Mouse (Mus musculus) thymus, adult 18-20 months (tissue): ENCODE measurements at regions not wholly inside any gene's neighbourhood (a gene's known extent, or its start where the extent isn't known, plus 50 kb on each side); places are given as distances from the start of the nearest gene placed in this dataset.
A peak's percentile ranks its signal among the peaks of the same experiment; 100 is the strongest.
"Not testable (repeated sequence)": the region's sequence is repeated elsewhere in the genome, so short reads cannot be mapped to it uniquely, and the experiment has no call there.

ENCODE experiments used
- DNase-seq, 2 experiments: peaks; one replicate each; pipeline ENCODE4 v3.0.0; 2022; ENCODE audit warnings: mixed read lengths in 2 of 2

DNA sequence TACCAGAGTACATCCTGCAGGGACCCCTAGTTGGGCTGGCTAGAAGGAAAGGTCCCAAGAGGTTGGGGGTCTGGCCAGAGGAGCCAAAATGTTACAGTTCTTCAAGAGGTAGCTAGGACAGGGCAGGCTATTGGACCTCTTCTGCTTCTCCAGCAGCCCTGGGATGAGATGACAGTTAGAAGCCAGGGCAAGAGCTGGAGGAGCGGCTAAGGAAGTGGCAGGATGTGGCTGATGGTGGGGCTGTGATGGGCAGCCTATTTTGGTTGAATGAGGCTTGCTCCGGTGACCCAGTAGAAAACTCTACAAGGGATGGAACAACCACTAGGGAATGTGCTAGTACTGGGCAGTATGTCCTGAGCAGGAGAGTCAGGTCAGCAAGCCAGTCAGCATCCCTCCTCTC lies 82.8 kb downstream of the Ddx11 start:
- DNase-seq = no peak

DNA sequence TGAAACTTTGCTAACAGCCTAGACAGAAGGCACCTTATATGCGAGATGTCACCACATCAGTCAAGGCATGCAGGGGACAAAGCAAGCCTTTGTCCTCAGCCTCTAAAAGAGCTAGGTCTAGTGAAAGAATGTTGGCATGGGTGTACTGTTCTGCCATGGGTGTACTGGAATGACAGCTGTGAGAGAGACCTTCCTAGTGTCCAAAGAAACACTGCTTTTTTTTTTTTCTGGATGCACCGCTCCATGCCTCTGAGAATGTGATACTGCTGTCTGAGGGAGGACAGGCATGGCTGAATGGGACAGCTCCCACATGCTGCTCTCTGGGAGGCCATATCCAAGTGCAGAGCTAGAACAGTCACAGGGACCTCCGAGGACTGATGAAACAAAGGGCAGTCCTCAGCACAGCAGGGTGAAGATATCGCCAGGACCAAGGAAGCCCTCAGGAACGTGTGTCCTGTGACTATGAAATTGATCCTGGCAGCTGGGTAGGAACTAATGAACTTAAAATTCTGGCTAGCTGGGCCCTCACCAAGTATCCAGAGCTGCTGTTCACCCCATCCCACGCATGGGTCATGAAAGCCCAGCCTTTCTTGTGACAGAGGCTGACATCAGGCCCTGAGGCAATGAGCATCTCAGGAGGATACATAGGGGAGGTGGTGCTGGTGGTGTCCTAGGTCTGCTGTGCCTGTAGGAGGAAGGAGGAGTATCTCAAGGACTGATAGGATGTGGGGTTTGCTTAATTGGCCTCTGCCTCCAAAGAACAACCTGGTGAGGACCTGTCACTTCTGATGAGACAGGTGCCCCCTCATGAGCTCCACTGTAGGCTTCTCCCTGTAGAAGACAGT lies 84.6 kb downstream of the Ddx11 start:
- not testable (repeated sequence) for DNase-seq

DNA sequence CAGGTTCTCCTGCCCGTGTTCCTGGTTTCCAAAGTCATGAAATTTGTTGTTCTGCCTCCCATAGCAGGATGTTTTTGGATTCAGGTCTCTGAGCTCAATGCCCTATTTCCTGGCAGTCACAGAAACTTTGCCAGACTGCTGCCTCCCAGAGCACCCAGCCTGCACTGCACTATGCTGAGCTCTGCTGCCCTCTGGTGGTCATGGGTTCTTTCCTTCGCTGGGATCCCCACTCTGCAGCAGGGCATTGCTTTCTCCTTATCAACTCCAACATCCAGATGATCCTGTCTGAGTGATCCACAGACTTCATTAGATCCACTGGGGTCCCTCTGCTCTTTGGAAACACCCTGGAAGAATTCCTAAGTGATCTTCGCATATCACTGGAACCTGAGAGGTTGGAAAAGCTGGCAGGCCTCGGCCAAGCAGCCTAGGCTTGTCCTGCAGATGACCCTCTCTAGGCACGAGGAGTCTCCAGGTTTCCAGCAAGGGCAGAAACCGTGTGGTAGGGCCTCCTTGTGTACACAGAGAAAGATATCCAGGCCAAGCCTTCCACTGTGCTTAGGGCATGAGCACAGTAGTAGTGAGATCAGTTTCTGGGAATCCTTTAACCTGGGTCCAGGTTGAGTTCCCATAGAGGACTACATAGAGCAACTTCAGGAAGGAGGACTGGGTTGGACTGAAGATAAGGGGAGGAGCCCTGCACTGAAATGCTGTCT lies 85.6 kb downstream of the Ddx11 start:
- not testable (repeated sequence) for DNase-seq

DNA sequence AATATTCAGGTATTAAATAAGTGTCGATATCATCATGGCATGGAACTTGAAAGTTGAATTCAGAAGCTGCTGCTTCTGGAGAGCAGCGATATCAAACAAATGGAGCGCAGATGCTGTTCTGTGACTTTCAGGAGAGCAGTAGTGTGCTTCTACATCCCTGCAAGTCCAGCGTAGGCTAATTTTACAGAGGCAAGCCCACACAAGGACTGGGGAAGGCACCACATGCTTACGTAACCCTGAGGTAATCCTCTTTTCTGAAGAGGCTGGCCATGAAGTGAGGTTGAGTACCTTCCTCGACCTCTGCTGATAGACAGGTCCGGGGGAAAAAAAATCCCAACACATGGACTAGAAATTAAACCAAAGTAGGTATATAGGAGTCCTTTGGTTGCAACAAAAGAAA lies 88.2 kb downstream of the Ddx11 start:
- DNase-seq = no peak

DNA sequence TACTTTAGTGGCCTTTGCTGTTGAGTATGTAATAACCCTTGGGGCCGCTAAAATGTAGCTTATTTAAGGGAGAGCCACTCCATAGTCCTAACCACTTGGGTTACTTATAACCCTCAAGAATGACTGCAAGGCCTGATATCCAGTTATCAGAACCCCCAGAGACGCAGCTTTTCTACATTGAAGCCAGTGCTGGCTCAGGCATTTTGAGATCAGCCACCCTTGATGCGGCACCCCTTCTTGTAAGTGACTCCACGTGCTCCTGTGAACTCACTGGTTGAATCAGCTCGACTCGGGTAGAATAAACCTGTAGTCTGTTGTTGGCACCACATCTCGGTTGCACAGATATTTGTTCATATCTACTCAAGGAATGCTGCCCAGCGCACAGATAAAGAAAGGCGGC lies 89.3 kb downstream of the Ddx11 start:
- DNase-seq = no peak

DNA sequence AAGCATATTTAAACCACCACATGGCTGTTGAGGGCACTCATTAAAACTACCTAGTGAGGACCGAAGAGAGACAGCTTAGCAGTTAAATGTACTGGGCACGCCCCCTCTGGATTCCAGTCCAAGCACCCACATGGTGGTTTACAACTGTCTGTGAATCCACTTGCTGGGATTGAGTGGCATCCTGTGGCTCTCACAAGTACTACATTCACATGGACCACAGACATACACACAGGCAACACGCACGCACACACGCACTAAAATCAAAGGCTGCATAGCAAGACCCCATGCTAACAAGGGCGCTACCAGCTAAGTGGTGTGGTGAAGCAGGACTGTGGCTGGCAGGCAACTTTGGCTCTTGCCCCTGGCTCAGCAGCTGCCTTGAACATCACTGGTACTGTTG lies 95.0 kb downstream of the Ddx11 start:
- DNase-seq = no peak

DNA sequence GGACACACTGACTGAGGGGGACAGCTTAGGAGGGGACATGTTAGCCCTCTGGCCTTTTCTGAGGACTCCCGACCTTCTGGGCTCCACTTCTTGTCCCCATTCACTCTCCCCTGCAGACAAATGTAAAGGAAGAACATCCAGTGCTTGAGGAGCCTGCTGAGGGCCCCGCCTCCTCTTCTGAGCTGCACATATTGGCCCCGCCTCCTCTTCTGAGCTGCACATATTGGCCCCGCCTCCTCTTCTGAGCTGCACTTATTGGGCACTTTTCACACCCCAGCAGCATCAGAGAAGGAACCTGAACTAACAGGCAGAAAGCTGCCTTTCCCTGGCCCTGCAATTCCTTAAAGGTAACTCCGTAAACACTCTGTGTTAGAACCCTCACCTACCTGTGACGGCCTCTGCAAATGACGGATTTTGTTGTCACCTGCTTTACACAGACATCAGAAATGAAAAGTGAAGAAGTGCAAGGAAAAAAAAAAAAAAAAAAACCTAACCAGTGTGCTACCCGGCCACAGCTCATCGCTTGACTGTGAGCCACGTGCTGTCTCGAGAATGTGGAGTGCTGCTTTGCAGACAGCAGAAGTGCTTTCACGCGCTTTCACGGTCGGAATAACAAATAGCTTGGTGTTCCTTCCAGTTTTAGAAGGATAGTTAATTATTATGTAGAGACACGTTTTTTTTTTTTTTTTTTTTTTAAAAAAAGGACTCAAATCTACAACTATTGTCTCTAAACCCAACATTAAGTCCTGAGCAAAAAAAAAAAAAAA lies 96.5 kb downstream of the Ddx11 start:
- DNase-seq = no peak

DNA sequence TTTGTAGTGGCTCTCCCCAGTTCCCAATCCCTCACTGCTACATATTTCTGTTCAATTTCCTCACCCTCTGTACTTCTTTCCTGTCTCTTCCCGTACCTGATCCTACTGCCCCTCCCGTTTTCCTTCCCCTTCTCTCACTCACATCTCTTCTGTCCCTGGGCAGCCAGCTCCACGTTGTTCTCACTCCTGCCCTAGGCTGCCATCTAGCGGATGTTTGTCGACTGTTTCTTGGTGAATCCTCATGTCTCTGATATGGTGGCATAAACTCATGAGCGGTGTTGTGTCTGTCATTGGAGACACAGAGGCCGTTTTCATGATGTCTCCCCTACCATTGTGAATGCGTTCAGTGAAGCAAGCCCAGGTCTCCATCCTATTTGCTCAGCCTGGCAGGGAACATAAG lies 97.9 kb downstream of the Ddx11 start:
- DNase-seq = no peak

DNA sequence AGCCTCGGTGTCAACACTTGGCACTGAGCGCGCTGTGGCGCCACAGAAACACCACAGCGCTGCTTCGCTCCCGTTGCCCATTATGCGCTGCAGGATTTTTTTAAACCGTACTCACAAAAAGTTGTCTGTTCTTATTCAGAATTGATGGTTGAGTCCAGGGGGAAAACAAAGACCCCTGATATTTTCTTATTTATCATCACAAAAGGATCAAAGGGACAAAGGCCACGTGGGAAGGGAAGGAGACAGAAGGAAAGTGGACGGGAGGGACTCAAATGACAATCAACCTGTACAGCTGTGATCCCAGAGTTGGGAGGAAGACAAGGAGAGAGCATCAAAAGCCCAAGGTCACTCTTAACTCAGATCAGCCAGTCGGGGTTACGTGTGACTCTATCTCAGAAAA lies 100.4 kb downstream of the Ddx11 start:
- DNase-seq = no peak

DNA sequence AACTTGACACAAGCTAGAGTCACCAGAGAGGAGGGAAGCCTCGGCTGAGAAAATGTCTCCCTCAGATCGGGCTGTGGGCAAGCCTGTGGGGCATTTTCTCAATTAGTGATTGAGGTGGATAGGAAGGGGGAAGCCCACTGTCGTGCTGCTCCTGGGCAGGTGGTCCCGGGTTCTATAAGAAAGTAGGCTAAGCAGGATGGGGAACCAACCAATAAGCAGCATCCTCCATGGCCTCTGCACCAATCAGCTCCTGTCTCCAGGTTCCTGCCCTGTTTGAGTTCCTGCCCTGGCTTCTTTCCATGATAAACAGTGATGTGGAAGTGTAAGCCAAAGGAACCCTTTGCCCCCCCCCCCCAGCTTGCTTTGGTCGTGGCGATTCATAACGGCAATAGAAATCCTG lies 100.9 kb downstream of the Ddx11 start:
- no peak for DNase-seq

DNA sequence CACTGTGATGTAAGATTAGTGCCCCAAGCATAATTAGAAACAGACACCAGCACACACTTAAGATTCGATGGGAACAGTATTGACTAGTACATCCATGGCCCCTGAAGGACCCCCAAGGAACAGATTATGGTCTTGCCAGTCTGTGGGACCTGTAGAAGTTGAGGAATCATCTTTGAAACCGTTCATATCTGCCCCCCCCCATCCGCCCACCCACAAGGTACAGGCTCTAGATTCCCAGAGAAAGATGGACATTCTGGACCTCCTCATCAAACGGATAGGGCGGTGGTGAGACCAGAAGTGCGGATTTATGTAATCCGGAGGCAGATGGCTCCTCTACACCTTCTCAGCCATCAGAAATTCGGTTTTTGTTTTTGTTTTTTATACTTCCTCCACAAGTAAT lies 109.1 kb downstream of the Ddx11 start:
- DNase-seq = no peak

DNA sequence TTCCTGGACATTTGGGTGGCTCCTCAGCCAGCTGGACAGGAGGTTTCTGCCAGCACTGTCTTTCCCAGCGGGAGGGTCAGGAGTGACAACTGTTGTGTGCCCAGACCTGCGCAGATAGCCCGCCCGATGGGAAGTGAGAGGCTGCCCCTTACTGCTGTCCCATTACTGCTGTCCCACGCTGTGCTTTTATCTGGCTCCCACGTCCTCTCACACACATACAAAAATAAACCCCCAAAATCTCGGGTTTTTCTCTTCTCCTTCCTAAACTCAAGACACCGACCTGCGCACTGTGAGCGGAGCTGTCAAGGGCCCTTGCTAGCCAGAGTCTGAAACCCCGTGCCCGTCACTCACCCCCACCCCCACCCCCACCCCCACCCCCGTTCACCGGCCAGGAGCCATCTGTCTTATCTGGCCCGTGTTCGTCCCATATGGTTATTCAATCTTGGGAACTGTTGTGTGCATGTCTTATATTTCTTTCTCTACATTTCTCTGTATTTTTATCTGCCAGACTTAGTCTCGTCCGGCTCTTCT lies 109.6 kb downstream of the Ddx11 start:
- DNase-seq = no peak

DNA sequence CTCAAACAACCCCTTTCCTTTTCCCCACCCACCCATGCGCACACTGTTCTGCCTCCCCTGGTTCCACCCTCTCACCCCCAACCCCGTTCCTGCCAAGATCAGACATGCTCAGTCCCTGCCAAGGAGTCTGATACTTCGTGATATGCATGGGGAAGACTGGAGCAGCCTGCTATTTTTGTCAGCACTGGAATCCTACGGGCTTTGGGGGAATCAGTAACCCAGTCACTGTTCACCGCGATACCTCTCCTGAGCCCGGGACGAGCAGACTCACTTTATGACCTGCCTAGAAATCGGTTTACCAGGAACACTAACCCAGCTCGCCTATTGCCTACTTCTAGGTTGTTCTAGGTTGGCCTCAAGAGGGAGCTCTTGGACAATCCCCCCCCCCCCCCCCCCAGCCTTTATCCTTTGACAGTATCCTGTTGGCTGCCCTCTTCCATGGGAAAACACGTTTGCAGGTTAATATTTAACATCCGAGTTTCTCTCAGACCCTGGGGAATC lies 110.2 kb downstream of the Ddx11 start:
- no peak for DNase-seq

DNA sequence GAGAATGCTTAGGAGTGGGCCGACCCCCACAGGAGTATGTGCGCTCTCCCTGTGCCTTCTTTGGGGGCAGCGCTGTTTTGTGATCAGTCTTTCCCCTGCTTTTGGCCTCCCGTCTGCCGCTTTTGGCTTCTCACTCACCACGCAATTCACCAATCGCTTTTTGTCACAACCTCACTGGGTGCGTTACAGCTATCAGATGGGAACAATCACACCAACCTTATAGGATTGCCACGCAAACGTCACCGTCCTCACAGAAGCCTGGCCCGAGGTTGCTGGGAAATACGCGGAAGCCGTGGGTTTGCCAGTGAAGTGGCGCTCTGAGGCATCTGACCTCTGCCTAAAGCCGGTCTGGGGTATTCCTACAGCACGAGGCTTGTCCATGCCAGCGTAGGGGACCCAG lies 111.1 kb downstream of the Ddx11 start:
- no peak for DNase-seq

DNA sequence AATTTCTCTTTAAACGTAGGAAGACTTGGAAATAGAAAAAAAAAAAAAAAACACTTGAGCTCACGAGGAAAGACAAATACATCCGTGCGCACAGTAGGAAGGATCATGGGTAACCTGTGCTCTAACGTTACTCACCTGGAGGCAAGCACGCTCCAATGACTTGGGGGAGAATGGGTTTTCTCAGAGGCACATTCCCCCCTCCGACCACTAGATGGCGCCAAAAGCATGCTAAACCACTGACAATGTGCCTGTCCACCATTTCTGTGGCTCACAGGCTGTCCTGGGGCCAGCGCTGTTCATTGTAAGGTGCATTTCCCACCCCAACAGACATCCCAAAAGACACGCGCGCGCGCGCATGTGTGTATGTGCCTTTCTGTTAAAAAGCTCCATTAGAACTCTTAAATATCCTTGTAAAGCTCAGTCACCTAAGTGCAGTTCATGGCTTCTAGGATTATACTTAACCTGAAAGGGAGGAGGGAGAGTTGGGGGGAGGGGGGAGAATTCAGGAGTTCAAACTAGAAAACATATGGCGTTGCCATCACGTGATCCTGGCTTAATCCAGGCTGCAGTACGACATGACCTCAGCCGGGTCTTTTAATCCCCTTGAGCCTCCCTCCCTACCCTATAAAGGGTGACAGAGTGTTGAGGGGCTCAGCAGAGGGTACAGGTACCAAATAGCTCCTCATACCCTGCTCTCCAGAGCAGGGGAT lies 111.9 kb downstream of the Ddx11 start:
- peak; percentile 30 to 33 for DNase-seq

DNA sequence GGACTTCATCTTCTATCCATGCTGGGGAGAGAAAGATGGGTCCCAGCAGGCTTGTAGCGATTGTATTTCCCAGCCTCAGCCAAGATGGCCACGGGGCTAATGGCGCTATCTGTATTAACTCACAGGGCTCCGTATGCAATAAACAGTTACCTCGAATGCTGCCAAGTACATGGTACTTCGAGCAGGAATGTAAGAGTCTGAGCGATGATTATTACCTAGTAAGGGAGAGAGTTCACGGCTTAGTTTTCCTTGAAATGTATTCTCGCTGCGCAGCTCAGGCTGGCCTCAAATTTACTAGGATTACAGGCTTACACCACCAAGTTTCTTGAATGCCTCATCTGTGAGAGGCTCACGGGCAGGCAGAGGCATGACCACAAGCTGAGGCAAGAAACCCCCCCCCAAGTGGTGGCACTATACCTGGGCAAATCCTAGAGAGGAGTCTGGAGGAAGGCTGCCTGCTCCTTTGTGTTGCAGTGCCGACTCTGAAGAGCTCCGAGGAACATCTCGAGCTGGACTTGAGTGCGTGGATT lies 112.6 kb downstream of the Ddx11 start:
- DNase-seq = no peak

DNA sequence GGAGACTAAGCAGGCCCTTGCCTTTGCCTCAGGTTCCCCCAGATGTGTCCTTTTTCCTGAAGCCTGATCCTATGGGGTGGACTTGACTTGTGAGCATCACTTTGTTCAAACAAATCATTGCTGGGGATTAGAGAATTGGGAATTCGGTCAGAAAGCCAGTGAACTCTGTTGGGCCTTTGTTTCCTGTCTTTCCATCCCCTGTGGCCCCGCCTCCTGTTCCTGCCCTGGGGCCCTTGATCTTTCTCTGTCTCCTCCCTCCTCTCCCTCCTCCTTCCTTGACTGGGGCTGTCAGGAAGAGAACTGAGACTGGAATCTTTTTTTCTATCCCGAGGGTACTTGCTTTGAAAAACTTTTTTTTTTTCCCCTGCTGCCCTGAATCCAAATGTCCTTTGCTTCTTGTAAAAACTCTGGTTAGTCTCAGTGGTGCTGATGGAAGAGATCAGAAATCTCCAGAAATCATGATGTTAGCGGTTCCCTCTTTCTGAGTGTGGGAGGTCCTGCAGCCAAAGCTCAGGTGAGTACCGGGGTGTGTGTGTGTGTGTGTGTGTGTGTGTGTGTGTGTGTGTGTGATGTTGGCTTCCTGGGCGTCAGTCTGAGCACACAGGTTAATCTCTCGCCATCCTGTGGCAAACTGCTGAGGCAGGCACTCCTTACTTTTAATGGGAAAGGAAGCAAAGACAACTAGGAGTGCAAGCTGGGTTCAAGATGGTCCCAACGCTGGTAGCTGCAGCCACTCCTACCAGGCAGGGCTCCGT lies 118.7 kb downstream of the Ddx11 start:
- DNase-seq = no peak

DNA sequence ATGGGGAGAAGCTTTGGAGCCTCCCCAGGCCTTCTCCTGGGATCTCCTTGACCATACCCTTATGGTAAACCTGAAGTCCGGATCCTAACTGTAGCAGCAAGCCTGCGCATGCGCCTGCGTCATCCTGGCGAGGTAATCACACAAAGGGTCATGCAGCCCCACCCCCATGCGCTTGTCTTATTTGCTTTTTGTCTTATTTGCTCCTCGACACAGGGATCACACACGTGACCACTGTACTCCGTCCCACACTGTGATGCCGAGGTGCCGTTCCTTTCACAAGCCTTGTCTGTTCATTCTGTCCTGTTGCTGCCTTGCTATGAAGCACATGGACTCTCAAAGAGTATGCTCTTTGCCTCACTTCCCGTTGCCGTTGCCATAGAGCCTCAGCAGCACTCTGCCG lies 120.9 kb downstream of the Ddx11 start:
- no peak for DNase-seq

DNA sequence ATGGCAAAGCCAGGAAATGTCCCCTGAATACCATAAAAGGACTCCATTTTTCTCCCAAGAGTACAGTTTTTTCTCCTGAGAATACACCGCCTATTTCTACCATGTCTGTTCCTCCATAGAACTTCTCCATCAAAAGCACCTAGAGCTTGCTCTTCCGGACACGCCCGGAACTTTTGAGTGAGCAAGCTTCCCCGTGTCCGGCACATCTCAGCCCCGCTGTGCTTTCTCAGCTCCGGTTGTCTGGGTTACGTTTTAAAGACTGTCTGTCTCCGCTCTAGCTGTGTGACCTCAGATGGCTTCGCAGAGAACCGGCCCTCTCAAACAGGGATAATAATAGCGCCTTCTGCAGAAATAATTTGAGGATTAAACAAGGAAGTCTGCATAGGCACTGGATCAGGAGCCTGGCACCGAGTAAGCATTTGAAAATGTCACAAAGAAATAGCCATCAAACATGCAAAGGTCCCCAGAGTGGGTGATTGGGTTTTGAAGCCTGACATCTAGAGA lies 122.8 kb downstream of the Ddx11 start:
- DNase-seq = no peak

DNA sequence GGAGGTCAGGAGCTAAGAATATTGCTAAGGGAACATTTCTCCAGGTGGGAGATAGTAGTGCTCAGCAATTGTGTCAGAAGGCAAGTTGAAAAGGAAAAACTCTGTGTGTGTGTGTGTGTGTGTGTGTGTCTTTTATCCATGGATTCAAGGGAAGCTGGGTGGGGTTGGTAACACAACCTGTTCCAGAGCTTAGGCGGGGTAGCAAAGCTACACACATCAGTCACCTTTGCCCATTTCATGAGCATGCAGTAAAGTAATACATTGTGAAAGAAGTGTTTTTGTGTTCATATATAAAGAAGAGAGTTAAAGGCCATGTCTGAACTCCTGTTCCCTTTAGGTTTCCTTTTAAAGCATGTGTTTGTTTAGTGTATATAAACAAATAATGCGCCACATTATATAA lies 128.2 kb downstream of the Ddx11 start:
- DNase-seq = no peak

DNA sequence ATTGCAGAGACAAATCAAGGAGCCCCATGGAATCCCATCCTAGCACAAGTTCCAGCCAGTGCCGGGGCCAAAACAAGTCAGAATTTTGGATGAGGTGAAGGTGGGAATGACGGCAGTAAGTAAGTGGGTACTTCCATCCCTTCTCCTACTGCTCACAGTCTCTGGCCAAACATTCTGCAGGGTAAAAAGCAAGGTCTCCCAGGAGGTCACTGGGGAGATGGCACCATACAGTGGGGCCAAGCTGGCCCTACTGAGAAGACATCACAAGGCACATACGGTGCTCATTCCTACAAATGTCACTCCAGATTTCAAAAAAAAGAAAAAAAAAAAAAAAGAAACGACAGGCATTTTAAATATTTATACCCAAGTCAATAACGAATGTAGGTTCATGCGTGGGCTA lies 129.6 kb downstream of the Ddx11 start:
- DNase-seq = no peak
